Mouse (Mus musculus) B cell, adult (primary cell): ENCODE results near the gene Ninl. TPM values are rescaled to one million over a fixed set of nuclear protein-coding genes. Genes with fewer than 3 reads are reported as not detected.

Source experiments
- total RNA-seq: library from RNA; stranded (reverse); gene quantifications from 4 replicates; pipeline ENCODE4 v1.2.4, GENCODE M21; 2023; ENCODE audit not compliant: inconsistent age

Gene Ninl
- total RNA-seq: 0.22 to 0.24 TPM in 2 of 4 replicates, not detected in the others

DNA sequence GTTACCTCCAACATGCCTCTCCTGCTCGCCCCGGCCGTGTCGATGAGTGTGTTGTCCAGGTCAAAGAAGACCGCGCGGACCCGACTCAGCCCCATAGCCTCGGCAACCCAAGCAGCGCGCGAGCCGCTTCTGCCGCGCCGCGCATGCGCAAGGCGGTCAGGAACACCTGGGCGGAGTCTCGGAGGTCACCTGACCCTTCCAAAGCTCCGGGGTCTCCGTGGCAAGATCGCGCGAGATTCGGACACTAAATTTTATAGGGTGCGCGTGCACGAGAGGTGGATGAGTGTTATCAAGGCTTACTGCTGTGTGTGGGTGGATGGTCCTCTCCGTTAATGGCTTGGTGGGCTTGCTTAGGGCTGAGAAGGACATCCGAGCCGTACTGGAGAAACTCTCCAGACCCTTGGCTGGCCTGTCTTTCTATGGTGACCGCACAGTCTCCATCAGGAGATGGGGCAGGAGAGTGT lies at the start of gene Ninl, which contains the start of gene Nanp:
Ninl (minus strand) TSS at position 151 of the 464 bp plus-strand sequence.
Nanp (minus strand) TSS at position 167 of the 464 bp plus-strand sequence.

DNA sequence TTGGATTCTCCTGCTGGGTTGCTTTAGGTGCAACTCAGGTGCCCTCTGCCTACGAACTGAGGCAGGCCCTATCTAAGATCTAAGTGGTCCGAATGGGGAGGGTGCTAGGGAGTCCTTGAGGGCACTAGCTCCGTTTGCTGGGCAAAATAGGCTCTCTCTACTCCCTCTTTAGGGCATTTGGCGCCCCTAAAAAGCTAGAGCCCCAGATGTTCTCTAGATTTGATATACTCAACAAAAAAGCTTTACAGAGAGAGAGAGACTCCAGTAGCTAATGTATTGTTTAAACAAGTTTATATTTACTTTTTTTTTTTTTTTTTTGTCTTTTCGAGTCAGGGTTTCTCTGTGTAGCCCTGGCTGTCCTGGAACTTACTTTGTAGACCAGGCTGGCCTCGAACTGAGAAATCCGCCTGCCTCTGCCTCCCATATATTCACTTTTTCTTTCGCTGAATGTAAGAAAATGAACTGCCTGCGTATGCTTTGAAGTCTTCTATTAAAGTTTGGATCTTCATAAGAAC lies 134.2 kb downstream of the Ninl start, which contains the start of gene Gins1:
Gins1 (plus strand) TSS at position 465 of the 515 bp plus-strand sequence.

DNA sequence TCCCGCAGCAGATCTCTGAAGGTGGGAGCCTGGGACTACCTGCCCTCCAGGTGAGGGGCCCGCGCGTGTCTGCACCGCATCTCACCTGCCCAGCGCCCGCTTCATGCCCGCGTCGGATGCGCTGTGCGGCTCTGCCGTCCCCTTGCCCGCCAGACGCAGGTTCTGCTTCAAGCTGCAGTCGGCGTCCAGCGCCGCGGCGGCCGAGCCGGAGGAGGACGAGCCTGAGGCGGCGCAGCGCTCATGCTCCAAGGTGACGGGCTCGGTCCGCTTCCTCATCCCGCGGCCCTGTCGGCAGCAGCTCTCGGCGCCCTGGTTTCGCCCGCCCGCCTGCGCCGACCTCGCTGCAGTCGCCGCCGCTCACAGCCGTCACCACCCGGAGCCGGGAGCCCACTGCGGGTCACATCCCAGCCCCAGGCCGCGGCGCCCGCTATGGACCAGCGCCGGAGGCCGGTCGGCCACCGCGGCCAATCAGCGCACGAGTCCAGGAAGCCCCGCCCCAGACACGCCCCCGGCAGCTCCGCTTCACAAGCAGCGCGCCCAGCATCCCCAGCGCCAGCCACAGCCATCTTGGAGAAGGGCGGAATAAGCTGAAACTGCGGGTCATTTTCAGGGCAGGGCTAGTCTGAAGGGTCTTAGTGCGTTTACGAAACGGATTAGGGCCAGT lies 134.8 kb downstream of the Ninl start, which contains the start of gene Abhd12:
Abhd12 (minus strand) TSS at position 470 of the 664 bp plus-strand sequence.

Other genes starting within 250 kb of the Ninl start
- 54.4 to 65.2 TPM (median 61.0 TPM) in 4 replicates for gene Abhd12, start 134.6 kb downstream of the Ninl start, total RNA-seq
- 3.9 to 5.8 TPM (median 5.1 TPM) in 4 replicates for gene Gins1, start 134.0 kb downstream of the Ninl start, total RNA-seq
- 4.2 to 7.1 TPM (median 4.8 TPM) in 4 replicates for gene Nanp, start within 50 bp of the Ninl start, total RNA-seq
- not detected in 4 replicates for gene Gm14151, start 53.0 kb upstream of the Ninl start, total RNA-seq
- not detected in 4 replicates for gene Gm14147, start 58.9 kb upstream of the Ninl start, total RNA-seq